Mouse (Mus musculus) stomach, postnatal 0 days (tissue): ENCODE measurements around the gene Mettl5. TPM values are rescaled to one million over a fixed set of nuclear protein-coding genes. Genes with fewer than 3 reads are reported as not detected.
"Not testable (repeated sequence)": the region's sequence is repeated elsewhere in the genome, so short reads cannot be mapped to it uniquely, and the experiment has no call there.

Experiments
- ATAC-seq: fragments of 200-750 bp; cut with Nextera tagmentation; 2 replicates; pipeline ENCODE4 v1.8.0; 2017; ENCODE audit not compliant: low FRiP score, low TSS enrichment
- DNase-seq: peaks from one replicate; pipeline ENCODE4 v3.0.0-alpha.2; 2016; ENCODE audit warnings: low spot score
- H3K27ac ChIP-seq: fragments of 300-500 bp; sonication (generic); replicated peaks from 2 replicates; pipeline ENCODE4 v1.5.1; 2014; ENCODE audit warnings: mild to moderate bottlenecking, control low read depth
- H3K27me3 ChIP-seq: fragments of 300-500 bp; sonication (generic); 2 replicates; pipeline ENCODE4 v1.6.1; 2014; ENCODE audit warnings: low read length; ENCODE audit not compliant: control insufficient read depth, insufficient read depth
- H3K36me3 ChIP-seq: fragments of 300-500 bp; sonication (generic); 2 replicates; pipeline ENCODE4 v1.6.1; 2014; ENCODE audit warnings: low read length, mixed read lengths; ENCODE audit not compliant: control insufficient read depth, insufficient read depth
- H3K4me1 ChIP-seq: fragments of 300-500 bp; sonication (generic); replicated peaks from 2 replicates; pipeline ENCODE4 v1.6.1; 2014; ENCODE audit warnings: antibody characterized with exemption; ENCODE audit not compliant: control insufficient read depth, insufficient read depth
- H3K4me2 ChIP-seq: fragments of 300-500 bp; sonication (generic); replicated peaks from 2 replicates; pipeline ENCODE4 v1.6.1; 2014; ENCODE audit warnings: low read depth, mild to moderate bottlenecking, control low read depth, moderate library complexity
- H3K4me3 ChIP-seq: fragments of 300-500 bp; sonication (generic); 2 replicates; pipeline ENCODE4 v1.5.1; 2014; ENCODE audit warnings: low read depth, low read length, control low read depth
- H3K9ac ChIP-seq: fragments of 300-500 bp; sonication (generic); 2 replicates; pipeline ENCODE4 v1.6.1; 2014; ENCODE audit warnings: mild to moderate bottlenecking, low read length, control low read depth, mixed read lengths
- H3K9me3 ChIP-seq: fragments of 300-500 bp; sonication (generic); 2 replicates; pipeline ENCODE4 v1.6.1; 2016; ENCODE audit warnings: low read length; ENCODE audit not compliant: control insufficient read depth
- CTCF ChIP-seq: IDR thresholded peaks from 2 replicates; pipeline ENCODE4 v1.5.1; 2016; ENCODE audit warnings: antibody characterized with exemption, low read depth, mild to moderate bottlenecking, moderate library complexity
- EP300 ChIP-seq: optimal IDR thresholded peaks from 2 replicates; pipeline ENCODE3; 2016; ENCODE audit warnings: antibody characterized with exemption
- WGBS: fragments of 180-500 bp; shearing (Covaris S2); extraction: QIAGEN DNeasy Blood & Tissue Kit; methylation state at CpG from one replicate; pipeline ENCODE4 v1.1.7; 2014; 5-methylcytosine and 5-hydroxymethylcytosine counted together
- polyA plus RNA-seq: library from polyadenylated mRNA; unstranded; fragments of >200 nt; fragmentation: Nextera tagmentation; extraction: Ambion mirVana; gene quantifications from 2 replicates; pipeline ENCODE4 v1.2.1, GENCODE M21; 2015

The Mettl5 gene
- polyA plus RNA-seq, result 29.4 and 32.0 TPM in 2 replicates

- TF ChIP-seq CTCF (peak; percentile 80), EP300 (no peak)
- Histone ChIP-seq H3K36me3 (no peaks in the 10 kb centered on the region), H3K4me2 (peak within 1 kb of the TSS; percentile 48), H3K27me3 (no peaks in the 10 kb centered on the region), H3K27ac (peak within 1 kb of the TSS; percentile 26), H3K9me3 (no peaks in the 10 kb centered on the region), H3K4me1 (no peaks in the 10 kb centered on the region), H3K4me3 (peak within 1 kb of the TSS; percentile 45), H3K9ac (peak within 1 kb of the TSS; percentile 60)
- DNase-seq, result peak; percentile 93
- WGBS, result 2% methylated on average over 45 of the region's 45 CpGs
- peak; percentile 98 for ATAC-seq
These were observed at the start of gene Mettl5 for GRCm38 (mm10) chr2:69885451-69886305. Mettl5 (minus strand) TSS chr2:69885615.

DNA sequence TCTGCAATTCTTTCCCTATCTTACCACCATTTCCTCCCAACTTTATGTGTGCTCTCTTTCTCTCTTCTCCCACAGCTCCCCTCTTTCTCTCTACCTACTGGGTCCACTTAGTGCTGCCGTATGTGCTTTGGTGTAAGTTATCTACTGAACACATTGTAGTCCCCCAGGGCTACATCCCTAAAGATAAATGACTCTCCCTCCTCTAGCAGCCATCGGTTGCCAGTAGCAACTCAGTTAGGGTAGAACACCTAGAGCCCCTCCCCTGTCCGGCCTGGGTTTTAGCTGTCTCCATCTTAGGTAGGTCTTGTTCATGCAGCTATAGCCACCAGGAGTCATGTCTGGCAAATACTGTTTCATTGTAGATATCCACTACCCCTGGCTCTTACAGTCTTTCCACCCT lies 39.5 kb upstream of the Mettl5 start:
- ATAC-seq (no peak), DNase-seq (no peak)
- no peak overlapping the region for H3K4me3 ChIP-seq
- H3K36me3 ChIP-seq, result peaks cover 8% of the 10 kb centered on the region
- WGBS, result 75% methylated on average over 3 of the region's 3 CpGs
- no peak overlapping the region for H3K4me2 ChIP-seq
- H3K9ac ChIP-seq, result no peak overlapping the region
- H3K27ac ChIP-seq, result no peak overlapping the region
- no peaks in the 10 kb centered on the region for H3K27me3 ChIP-seq
- H3K4me1 ChIP-seq, result no peaks in the 10 kb centered on the region
- TF ChIP-seq CTCF, result no peak
- TF ChIP-seq EP300, result no peak
- H3K9me3 ChIP-seq, result no peaks in the 10 kb centered on the region

- H3K4me1 ChIP-seq, result no peaks in the 10 kb centered on the region
- H3K27ac ChIP-seq, result no peak overlapping the region
- H3K36me3 ChIP-seq, result no peaks in the 10 kb centered on the region
- TF ChIP-seq EP300, result no peak
- no peak for TF ChIP-seq CTCF
- no peaks in the 10 kb centered on the region for H3K27me3 ChIP-seq
- no peak overlapping the region for H3K9ac ChIP-seq
- DNase-seq (peak; percentile 47), ATAC-seq (peak; percentile 71)
- no peak overlapping the region for H3K4me2 ChIP-seq
- H3K9me3 ChIP-seq, result no peaks in the 10 kb centered on the region
- H3K4me3 ChIP-seq, result no peak overlapping the region
- 74% methylated on average over 3 of the region's 3 CpGs for WGBS
These were observed 31.9 kb upstream of the Mettl5 start for GRCm38 (mm10) chr2:69917301-69917700.

DNA sequence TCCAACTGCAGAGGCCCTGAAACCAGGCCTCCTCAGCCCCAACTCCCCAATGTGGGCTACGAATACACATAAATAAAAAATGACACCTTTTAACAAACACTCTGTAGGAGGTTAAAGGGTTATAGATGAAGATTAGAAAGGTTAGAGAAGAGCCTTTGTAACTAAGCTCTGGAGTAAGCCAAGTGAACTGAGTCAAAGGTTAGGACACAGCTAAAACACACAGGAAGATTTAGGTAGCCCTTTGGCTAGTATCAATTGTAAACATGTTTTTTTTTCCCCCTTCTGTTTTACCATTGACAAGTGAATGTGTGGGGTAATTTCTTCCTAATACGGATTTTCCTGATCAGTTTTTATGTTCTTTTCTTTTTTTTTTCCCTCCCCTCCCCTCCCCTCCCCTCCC lies 27.4 kb upstream of the Mettl5 start:
- TF ChIP-seq EP300 (no peak), CTCF (no peak)
- DNase-seq, result no peak
- Histone ChIP-seq H3K4me2 (no peak overlapping the region), H3K9ac (no peak overlapping the region), H3K36me3 (no peaks in the 10 kb centered on the region), H3K9me3 (no peaks in the 10 kb centered on the region), H3K27ac (no peak overlapping the region), H3K27me3 (no peaks in the 10 kb centered on the region), H3K4me3 (no peak overlapping the region), H3K4me1 (no peaks in the 10 kb centered on the region)
- no peak for ATAC-seq
- WGBS, result 44% methylated on average over 2 of the region's 2 CpGs

DNA sequence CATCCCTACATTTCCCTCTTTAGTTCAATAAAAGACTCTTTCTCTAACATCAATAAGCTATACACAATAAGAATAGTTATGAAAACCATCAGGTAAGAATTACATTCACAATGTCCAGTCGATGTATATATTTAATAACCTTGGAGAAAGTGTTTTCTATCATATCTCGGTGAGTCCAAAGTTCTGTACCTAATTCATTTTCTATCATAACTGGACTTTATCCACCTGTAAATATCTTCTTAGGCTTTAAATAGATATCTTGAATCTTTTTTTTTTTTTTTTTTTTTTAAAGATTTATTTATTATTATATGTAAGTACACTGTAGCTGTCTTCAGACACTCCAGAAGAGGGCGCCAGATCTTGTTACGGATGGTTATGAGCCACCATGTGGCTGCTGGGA lies 22.0 kb upstream of the Mettl5 start:
- H3K9me3 ChIP-seq, H3K27ac ChIP-seq, H3K9ac ChIP-seq, ATAC-seq, H3K36me3 ChIP-seq, H3K4me2 ChIP-seq, H3K27me3 ChIP-seq, H3K4me3 ChIP-seq, DNase-seq, H3K4me1 ChIP-seq: not testable (repeated sequence)
- 78% methylated on average over 4 of the region's 4 CpGs for WGBS

GRCm38 (mm10) chr2:69903541-69903940 lies 18.1 kb upstream of the Mettl5 start:
- TF ChIP-seq CTCF (no peak), EP300 (no peak)
- Histone ChIP-seq H3K9ac (no peak overlapping the region), H3K9me3 (no peaks in the 10 kb centered on the region), H3K4me3 (no peak overlapping the region), H3K4me2 (no peak overlapping the region), H3K27me3 (no peaks in the 10 kb centered on the region), H3K27ac (no peak overlapping the region), H3K36me3 (no peaks in the 10 kb centered on the region), H3K4me1 (no peaks in the 10 kb centered on the region)
- ATAC-seq (no peak), DNase-seq (no peak)
- 88% methylated on average over 3 of the region's 3 CpGs for WGBS
